Mouse (Mus musculus) kidney, postnatal 0 days (tissue): ENCODE results near the gene Atxn2. TPM values are rescaled to one million over a fixed set of nuclear protein-coding genes. Genes with fewer than 3 reads are reported as not detected.

Experiments
- ATAC-seq: fragments of 200-750 bp; cut with Nextera tagmentation; replicated peaks from 2 replicates; pipeline ENCODE4 v1.8.0; 2017; ENCODE audit warnings: low read depth, moderate number of reproducible peaks, moderate TSS enrichment, moderate library complexity; ENCODE audit not compliant: low FRiP score
- DNase-seq: peaks from one replicate; pipeline ENCODE4 v3.0.0-alpha.2; 2016; ENCODE audit warnings: low spot score
- H3K27ac ChIP-seq: fragments of 300-500 bp; sonication (generic); 2 replicates; pipeline ENCODE4 v1.5.1; 2014; ENCODE audit warnings: mild to moderate bottlenecking
- H3K27me3 ChIP-seq: fragments of 300-500 bp; sonication (generic); 2 replicates; pipeline ENCODE4 v1.6.1; 2014; ENCODE audit warnings: low read length, mixed read lengths; ENCODE audit not compliant: insufficient read depth
- H3K36me3 ChIP-seq: fragments of 300-500 bp; sonication (generic); 2 replicates; pipeline ENCODE4 v1.6.1; 2014; ENCODE audit warnings: low read length, mixed read lengths; ENCODE audit not compliant: insufficient read depth
- H3K4me1 ChIP-seq: fragments of 300-500 bp; sonication (generic); replicated peaks from 2 replicates; pipeline ENCODE4 v1.6.1; 2014; ENCODE audit warnings: antibody characterized with exemption, low read length, mixed read lengths; ENCODE audit not compliant: insufficient read depth
- H3K4me2 ChIP-seq: fragments of 300-500 bp; sonication (generic); 2 replicates; pipeline ENCODE4 v1.6.1; 2014; ENCODE audit warnings: mild to moderate bottlenecking, low read length, moderate library complexity, mixed read lengths
- H3K4me3 ChIP-seq: fragments of 300-500 bp; sonication (generic); replicated peaks from 2 replicates; pipeline ENCODE4 v1.5.1; 2014; ENCODE audit warnings: low read depth, low read length
- H3K9ac ChIP-seq: fragments of 300-500 bp; sonication (generic); 2 replicates; pipeline ENCODE4 v1.6.1; 2014; ENCODE audit warnings: low read depth, low read length
- H3K9me3 ChIP-seq: fragments of 300-500 bp; sonication (generic); replicated peaks from 2 replicates; pipeline ENCODE4 v1.6.1; 2016; ENCODE audit warnings: low read length, inconsistent platforms, mixed read lengths
- CTCF ChIP-seq: IDR thresholded peaks from 2 replicates; pipeline ENCODE4 v1.5.1; 2016; ENCODE audit warnings: antibody characterized with exemption, low read depth, mild to moderate bottlenecking, moderate library complexity
- WGBS: fragments of 180-500 bp; shearing (Covaris S2); extraction: QIAGEN DNeasy Blood & Tissue Kit; methylation state at CpG from one replicate; pipeline ENCODE4 v1.1.7; 2014; 5-methylcytosine and 5-hydroxymethylcytosine counted together
- polyA plus RNA-seq: library from polyadenylated mRNA; unstranded; fragments of >200 nt; fragmentation: Nextera tagmentation; extraction: Ambion mirVana; gene quantifications from 2 replicates; pipeline ENCODE4 v1.2.1, GENCODE M21; 2015

Atxn2 gene
- polyA plus RNA-seq, 1 experiment from 2014 or later = 68.5 TPM

DNA sequence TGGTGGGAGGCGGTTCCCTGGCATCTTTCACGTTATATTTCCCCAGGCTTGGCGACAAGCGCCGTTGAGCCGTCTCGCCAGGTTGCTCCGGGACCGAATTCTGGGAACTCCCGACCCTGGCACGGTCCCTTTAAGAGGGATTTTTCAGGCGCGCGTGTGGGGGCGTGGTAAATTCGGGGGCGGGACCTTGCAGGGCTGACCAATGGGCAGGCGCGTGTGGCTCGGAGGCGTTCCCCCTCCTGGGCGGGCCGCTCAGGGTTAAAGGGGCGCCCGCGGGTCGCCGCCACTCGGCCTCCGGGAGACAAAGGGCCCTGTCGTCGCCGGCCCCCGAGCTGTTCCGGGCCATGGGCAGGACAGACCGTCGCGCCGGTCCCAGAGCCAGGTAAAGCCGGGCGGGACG, 137.6 kb downstream of the Atxn2 start, which contains the start of gene Pheta1:
Gene Pheta1 (plus strand): TSS at position 242 of the 400 bp plus-strand sequence.
- H3K36me3 ChIP-seq = peaks cover 17% of the 10 kb centered on the region
- 0 out of 2 replicates have a peak, but pooled peaks have one; percentile 8 for TF ChIP-seq CTCF
- H3K9me3 ChIP-seq = no peaks in the 10 kb centered on the region
- H3K4me3 ChIP-seq = peak within 1 kb of the TSS; percentile 93
- 0% methylated on average over 36 of the region's 42 CpGs for WGBS
- peak within 1 kb of the TSS; percentile 77 for H3K27ac ChIP-seq
- ATAC-seq (peak; percentile 87), DNase-seq (peak; percentile 93)
- H3K4me1 ChIP-seq = peaks cover 10% of the 10 kb centered on the region
- peak within 1 kb of the TSS; percentile 65 for H3K4me2 ChIP-seq
- H3K27me3 ChIP-seq = no peaks in the 10 kb centered on the region; the same call in 1 of the 2 replicates
- peak within 1 kb of the TSS; percentile 78 for H3K9ac ChIP-seq

GRCm38 (mm10) chr5:121849478-121850349, 138.6 kb downstream of the Atxn2 start:
- ATAC-seq = 0 out of 2 replicates have a peak, but pooled peaks have one; percentile 15
- 37% methylated on average over 20 of the region's 20 CpGs for WGBS
- H3K4me2 ChIP-seq = peak overlapping the region; percentile 65
- no peak for DNase-seq
- H3K9me3 ChIP-seq = no peaks in the 10 kb centered on the region
- peaks cover 10% of the 10 kb centered on the region for H3K4me1 ChIP-seq
- no peaks in the 10 kb centered on the region for H3K27me3 ChIP-seq
- peak overlapping the region; percentile 78 for H3K9ac ChIP-seq
- peak overlapping the region; percentile 71; the same call in 1 of the 2 replicates for H3K27ac ChIP-seq
- H3K4me3 ChIP-seq = peak overlapping the region; percentile 93
- peak; percentile 7; the same call in 1 of the 2 replicates for TF ChIP-seq CTCF
- H3K36me3 ChIP-seq = peaks cover 18% of the 10 kb centered on the region

DNA sequence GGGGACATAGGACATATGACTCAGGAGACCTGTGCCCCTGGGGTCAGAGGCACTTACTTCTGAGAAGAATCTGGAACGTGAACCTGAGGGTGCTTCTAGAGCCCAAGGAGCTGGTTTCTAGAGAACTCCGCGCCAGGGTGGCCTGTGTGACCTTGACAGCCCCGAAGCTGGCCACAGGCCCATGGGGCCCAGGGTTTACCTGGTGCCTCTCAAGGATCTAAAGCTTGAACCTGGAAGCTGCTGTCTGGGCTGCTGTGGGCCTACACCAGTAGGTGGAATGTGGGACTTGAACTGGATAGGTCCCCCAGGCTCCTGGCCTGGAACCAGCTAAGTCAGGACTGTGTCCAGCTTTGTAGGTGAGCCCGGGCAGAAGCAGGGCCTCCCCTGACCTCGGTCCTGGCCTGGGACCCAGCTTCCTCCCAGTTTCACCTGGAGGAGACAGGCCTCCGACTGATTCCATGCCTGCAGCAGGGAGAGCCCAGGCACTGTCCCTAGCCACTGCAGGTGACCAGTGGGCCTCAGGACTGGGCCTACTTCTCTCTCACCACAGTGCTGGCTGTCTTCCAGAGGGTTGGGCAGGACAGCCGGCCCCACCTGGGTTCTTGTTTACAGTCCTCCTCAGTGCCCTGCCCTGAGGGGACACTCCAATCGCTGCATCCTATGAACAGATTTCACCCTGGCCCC, 142.4 kb downstream of the Atxn2 start:
- H3K9me3 ChIP-seq = no peaks in the 10 kb centered on the region

GRCm38 (mm10) chr5:121854768-121855167, 143.6 kb downstream of the Atxn2 start:
- no peaks in the 10 kb centered on the region for H3K27me3 ChIP-seq
- H3K36me3 ChIP-seq = peaks cover 18% of the 10 kb centered on the region
- H3K4me1 ChIP-seq = peaks cover 4% of the 10 kb centered on the region; the same call in 1 of the 2 replicates
- DNase-seq (no peak), ATAC-seq (no peak)
- H3K9me3 ChIP-seq = no peaks in the 10 kb centered on the region
- no peak for TF ChIP-seq CTCF
- H3K4me3 ChIP-seq = no peak overlapping the region
- 71% methylated on average over 10 of the region's 10 CpGs for WGBS
- H3K27ac ChIP-seq = no peak overlapping the region
- H3K9ac ChIP-seq = no peak overlapping the region
- no peak overlapping the region for H3K4me2 ChIP-seq

More for the DNA sequence above, 142.4 kb downstream of the Atxn2 start:
- ATAC-seq (no peak), DNase-seq (no peak)
- WGBS = 76% methylated on average over 9 of the region's 9 CpGs
- H3K36me3 ChIP-seq = peaks cover 18% of the 10 kb centered on the region
- no peak for TF ChIP-seq CTCF
- H3K27ac ChIP-seq = 0 out of 2 replicates have a peak overlapping the region, but pooled peaks have one; percentile 6
- peaks cover 7% of the 10 kb centered on the region; the same call in 1 of the 2 replicates for H3K4me1 ChIP-seq
- H3K27me3 ChIP-seq = no peaks in the 10 kb centered on the region
- no peak overlapping the region for H3K9ac ChIP-seq
- no peak overlapping the region for H3K4me3 ChIP-seq
- H3K4me2 ChIP-seq = no peak overlapping the region

GRCm38 (mm10) chr5:121856740-121857139, 145.6 kb downstream of the Atxn2 start:
- TF ChIP-seq CTCF = no peak
- WGBS = 57% methylated on average over 11 of the region's 11 CpGs
- Histone ChIP-seq H3K27ac (no peak overlapping the region), H3K4me3 (no peak overlapping the region), H3K27me3 (no peaks in the 10 kb centered on the region), H3K4me2 (no peak overlapping the region), H3K36me3 (peaks cover 18% of the 10 kb centered on the region), H3K9ac (no peak overlapping the region), H3K4me1 (no peaks in the 10 kb centered on the region), H3K9me3 (no peaks in the 10 kb centered on the region)
- ATAC-seq (no peak), DNase-seq (no peak)

DNA sequence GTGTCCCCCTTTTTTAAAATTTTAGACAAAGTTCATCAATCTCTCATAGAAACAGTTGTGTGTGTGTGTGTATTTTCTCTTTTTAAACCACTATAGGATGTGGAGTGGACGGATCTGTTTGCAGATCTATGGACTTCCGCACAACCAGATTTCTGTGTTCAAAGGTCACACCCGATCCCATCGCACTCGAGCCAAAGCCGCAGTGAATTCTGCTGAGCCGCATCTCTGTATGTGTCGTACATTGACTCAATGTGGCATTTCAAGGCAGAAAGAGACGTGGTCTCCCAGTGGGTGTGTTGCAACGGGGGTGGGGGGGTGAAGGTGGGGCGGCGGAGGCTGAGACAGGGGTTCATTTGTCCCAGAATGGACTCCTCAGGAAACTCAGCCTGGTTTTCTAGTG, 147.3 kb downstream of the Atxn2 start:
- Histone ChIP-seq H3K4me1 (no peaks in the 10 kb centered on the region), H3K9ac (no peak overlapping the region), H3K9me3 (no peaks in the 10 kb centered on the region), H3K36me3 (peaks cover 5% of the 10 kb centered on the region; the same call in 1 of the 2 replicates), H3K27ac (no peak overlapping the region), H3K27me3 (no peaks in the 10 kb centered on the region), H3K4me3 (no peak overlapping the region), H3K4me2 (no peak overlapping the region)
- no peak for TF ChIP-seq CTCF
- 90% methylated on average over 12 of the region's 12 CpGs for WGBS
- no peak for ATAC-seq
- no peak for DNase-seq
